Mouse (Mus musculus) spleen, postnatal 14 days (tissue): ENCODE measurements around the gene Il18rap.

Experiments used
- DNase-seq, 2 experiments: peaks; one replicate each; pipeline ENCODE4 v3.0.0; 2021 to 2022; ENCODE audit warnings: low spot score in 2 of 2

Gene Il18rap

DNA sequence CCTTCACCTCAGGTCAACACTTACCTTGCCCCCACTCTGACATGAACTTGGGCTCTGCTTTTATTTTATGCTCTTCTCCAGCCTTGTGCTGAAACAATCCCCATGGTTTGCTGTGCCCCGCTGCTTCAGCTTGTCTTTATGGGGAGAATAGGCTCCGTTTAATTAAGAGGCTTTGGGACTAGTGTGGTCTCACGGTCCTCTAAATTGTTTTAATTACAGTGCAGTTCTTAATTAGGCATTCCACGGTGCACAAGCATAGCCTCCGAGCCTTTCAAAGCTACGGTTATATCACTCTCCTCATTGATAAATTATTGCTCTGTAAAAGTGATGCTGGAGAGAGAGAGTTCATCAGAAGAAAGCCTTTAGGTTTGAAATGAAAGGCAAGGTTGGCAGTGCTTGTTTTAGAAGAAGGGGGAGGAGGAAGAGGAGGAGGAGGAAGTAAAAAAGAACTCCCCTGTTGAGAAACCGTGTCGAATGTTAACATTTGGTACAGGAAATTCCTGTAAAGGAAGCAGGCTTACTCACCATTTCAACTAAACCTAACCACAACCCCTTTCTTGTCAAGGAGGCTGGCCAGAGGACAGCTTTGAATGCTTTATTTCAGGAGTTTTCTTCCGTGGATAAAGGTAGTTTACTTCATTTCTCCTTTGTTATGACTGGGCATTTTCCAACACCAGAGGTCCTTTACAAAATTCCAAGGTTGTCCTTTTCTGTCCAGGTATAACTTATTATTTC lies at the start of gene Il18rap:
Gene Il18rap (plus strand): TSS at position 512 of the 735 bp plus-strand sequence.
- DNase-seq = no peak

DNA sequence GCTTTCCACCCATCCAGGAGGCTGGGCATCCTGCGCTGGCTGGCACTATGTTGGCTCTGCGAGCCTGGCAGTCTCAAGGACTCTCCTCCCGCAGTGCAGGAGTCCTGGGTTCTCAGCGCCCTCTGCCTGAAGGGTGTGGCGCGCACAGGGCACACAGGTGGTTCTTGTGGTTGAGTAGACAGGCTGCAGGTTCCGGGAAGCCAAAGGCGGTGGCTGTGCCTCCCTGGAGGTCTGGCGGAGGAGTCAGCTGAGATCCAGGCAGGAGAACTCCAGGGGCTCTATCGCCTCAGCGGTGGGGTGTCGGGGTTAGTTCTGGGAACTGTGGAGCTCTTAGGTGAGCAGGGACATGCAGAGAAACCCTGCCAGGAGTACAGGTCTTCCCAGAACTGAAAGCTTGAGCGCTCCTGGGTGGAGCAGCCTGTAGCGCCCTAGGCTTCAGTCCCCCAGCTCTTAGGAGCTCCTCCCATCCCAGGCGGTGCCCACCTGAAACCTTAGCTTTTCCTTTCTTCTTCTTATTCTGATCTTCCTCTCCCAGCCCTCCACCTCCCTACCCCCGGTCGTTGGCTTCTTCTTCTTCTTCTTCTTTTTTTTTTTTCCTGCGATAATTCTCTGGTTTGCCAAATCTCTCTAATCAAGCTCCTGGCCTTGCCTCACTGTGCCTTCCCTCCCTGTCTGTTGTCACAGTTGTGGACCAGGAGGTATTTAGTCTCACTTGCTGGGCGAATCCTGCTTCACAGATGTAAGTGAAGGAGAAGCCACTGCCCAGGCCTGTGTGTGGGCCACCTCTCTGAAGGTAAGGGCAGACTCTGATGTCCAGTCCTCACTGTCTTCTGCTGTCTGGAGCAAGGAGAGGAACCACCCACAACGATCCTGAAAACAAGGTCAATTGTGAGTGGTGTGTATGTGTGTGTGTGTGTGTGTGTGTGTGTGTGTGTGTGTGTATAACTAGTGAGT lies 49.4 kb upstream of the Il18rap start, which contains the start of gene Il18r1:
Gene Il18r1 (plus strand): TSS at position 76 of the 954 bp plus-strand sequence.
- DNase-seq = peak; percentile 20 to 21

DNA sequence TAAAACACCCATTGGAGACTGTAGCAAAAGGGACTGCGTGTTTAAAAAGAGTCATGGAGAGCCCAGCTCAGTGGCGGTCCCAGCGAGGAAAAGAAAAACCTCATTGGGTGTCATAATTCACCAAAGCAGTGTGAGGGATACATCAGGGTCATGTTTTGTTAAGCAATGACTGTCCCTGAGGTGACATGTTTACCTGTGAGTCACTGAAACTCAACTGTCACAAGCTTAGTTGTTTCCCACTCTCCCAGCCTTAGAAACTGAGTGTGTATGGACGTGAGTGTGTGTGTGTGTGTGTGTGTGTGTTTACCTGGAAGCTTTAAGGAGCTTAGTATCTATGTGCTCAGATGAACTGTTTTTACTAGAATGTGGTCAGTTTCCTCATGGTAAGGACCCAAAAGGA lies 47.9 kb upstream of the Il18rap start:
- no peak for DNase-seq

DNA sequence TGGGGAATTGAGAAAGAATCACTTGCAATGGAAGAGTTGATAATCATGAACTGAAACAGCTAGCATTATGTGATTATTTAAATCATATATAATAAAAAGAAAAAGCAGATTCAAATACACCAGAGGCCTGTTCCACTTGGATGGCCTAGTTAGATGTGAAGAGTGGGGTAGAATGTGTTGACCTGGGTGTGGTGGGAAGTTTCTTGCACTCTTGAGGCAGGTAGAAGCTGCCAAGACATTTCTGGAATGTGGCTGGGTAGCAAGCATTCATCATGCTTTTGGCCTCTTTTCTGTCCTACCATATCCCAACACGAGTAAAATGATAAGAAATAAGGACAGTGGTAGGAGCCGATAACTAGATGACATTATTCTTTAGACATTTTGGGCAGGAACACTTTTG lies 46.4 kb upstream of the Il18rap start:
- no peak for DNase-seq

DNA sequence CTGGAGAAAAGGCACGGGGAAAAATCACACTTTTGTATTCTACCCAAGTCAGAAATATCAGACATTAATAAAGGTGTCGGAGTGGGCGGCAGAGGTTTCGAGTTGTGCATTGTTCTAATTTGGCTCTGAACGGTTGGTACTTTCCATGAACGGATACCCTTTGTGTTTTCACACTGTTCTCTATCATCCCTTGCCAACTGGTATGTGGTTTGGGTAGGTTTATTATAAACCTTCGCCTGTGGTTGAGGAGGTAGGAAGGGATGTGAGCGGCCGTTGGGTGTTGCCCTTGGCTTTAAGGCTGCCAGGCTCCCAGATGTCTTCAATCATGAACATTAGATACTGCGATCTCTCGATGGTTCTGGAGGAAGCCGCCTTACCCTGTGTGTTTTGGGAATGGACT lies 45.3 kb upstream of the Il18rap start:
- no peak for DNase-seq

DNA sequence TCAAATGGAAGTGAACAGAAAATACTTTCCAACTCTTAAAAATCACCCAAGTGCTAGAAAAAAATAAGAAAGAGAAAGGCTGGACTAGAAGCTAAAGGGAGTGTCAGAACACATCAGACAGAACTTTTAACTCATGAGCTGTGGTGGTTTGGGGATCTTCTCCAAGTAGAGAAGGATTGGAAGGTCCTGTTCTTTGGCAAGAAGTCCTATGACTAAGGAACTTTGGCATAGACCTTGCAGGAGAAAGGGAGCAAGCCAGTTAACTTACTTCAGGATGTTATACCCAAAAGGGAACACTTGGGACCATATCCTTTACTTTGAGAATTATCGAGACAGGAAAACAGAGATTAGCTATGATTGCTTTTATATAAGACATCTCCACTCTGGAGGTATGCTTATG lies 42.8 kb upstream of the Il18rap start:
- no peak for DNase-seq

DNA sequence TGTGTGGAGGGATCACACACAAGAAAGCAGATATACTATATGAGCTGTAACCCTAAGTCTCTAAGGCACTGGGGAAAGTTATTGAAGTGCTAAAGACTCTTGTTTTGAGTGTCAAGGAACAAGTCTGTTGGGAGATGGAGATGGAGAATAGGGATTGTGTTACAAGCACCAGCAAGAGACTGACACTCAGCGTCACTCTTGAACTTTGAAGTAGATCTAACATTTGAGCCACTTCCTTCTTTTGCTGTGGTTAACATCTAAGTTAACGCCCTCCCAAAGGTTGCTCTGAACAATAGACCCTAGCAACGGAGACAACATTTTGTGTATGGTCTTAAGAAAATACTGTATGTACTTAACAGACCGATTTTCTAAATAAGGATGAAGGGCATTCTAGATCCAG lies 41.5 kb upstream of the Il18rap start:
- no peak for DNase-seq

DNA sequence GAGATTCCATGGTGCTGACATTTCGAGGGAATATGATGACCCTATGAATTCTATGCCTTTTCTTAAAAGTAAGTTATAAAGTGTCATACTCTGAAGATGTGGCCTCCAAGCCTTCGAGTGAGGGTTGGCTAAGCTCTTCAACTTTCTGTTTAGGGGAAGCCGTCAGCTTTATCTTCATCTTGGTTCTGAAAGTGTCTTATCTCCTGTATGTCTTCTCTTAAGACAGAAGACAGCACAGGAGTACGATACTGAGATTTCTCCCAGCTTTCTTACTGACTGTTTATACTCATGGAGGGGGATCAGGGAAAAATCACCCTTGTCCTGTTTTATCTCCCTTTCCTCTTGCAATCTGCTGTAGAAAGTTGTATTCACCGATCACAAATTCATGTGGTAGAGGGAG lies 40.8 kb upstream of the Il18rap start:
- DNase-seq = no peak

DNA sequence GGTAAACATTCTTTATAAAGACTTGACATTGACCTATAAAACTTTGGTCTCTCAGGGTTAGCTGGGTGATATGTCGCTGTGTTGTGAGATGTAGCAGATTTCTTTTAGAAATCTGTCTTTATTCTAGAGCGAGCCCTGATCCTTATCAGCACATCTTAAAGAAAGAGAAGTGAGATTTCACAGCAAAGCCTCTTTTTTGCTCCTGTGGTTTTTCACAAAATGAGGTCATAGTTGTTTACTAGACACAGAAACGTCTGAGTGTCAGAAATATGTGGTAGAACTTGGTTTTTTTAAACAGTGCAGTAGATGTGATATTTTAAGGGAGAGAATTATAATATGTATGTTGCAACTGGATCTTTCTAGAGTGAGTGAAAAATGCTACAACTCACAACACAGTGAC lies 39.5 kb upstream of the Il18rap start:
- DNase-seq = no peak

DNA sequence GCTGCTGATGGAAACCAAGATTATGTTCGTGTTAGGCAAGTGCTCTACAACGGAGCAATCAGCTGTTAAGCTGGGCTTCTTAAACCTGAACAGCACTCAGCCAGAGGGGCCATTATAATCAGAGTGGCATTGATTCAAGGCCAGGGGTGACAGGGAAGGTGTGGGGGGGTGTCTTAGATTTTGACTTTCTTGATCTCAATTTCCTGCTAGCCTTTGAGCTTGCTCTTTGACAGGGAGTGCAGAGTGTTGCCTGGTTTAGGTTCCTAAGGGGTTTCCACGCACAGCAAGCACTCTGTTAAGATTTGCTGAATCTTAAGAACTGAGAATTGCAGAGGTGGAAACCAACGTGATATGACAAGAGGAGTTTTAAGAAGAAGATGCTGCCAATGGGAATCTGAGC lies 38.4 kb upstream of the Il18rap start:
- no peak for DNase-seq

DNA sequence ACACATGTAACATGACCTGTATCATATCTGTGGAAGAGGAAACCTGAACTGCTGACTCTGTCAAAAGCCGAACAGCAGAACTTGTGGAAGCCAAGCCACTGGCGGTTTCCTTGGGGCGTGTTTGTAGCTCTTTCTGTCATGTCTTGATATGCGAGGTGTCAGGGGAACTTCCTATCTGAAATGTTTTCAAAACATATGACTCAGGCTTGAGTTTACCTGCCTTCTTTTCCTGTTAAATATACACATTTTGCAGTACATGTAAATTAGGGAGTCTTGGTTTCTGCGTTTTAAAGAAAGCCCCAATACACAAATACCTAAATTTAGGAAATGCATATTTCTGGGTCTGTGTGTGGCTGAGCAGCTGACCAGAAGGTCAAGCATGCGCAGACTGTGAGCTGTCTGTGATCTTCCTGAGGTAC lies 35.6 kb upstream of the Il18rap start:
- DNase-seq = no peak

DNA sequence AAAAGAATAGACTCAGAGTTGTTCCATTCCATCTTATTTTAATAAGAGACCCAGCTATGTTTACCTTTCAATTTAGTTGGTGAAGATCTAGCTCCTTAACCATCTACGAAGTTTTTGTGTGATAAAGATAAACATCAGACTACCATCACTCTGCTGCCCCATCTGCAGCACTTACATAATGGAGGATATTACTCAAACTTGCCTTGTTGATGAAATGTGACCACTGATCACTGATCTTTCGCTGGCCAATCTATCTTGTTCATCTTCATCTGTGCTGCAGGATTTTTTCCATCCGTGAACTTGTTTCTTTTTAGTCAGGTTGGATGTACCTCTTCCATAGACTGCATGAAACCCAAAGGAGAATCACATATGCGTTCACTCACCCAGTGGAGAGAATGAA lies 20.6 kb upstream of the Il18rap start:
- no peak for DNase-seq

DNA sequence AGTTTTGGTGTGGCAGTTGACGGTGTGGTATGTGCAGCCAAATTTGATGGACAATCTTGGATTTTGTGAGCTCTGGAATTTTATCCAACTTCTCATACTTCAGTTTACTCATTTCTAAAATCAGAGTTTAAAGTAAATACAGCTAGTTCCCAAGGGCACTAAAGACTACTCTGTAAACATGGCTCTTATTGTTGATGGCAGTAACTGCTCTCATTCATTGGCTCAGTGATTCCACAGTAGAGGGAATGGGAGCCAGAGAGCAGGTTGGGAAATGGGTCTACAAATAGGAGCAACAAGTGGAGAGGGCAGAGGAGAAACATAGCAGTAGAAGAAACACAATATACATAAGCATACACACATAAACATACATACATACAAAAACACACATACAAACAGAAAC lies 15.5 kb upstream of the Il18rap start:
- no peak for DNase-seq

DNA sequence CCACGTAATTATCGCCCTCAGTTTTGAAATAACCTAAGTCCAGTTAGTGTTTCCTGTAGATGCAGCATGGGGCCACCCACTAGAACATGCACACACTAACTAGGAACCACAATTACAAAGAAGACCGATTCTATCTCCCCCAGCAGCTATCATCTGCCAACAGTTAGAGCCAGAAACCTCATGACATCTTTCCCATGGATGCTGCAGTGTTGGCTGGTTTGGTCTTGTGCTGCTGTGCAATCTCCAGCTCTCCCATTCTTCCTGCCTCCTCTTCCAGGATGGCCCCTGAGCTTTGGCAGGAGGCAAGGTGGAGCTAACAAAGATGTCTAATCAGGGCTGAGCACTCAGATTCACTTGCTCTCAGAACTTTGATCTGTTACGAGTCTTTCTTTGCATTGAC lies 14.0 kb upstream of the Il18rap start:
- no peak for DNase-seq

DNA sequence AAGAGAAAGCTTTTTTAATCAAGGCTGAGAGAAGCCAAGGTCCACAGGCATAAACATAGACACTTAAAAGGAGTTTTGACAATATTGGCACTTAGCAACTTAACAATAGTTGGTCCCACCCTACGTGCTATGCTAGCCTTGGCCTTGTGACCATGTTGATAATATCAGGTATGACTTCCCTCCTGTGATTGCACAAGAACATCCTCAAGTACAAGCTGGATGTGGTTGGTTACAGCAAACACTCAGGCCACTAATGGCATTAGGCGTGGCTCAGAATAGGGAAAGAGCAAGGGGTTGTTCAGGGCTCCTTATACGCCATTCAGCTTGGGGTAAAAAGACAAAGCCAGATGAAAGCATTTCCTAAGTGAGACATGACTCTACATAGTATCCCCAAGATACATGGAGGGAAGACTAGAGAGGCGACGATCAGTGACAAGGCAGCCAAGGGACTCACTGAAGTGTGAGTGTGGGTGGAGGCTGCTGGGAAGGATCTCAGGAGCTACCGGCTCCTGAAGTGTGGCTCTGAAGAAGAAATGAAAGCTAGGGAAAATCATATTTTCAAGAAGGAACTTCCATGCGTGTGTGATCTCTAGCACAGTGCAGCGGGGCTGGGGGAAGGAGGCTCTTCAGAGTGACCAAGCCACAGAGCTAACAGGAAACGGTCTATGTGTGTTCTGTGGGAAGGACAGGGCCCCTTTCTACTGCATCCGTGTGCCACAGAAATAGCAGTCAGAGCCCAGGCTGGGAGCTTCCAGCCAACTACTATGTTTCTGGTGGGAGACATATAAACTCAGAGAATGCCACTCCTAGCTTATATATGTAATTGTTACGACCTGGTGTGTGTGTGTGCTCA lies 13.4 kb upstream of the Il18rap start:
- DNase-seq = no peak

DNA sequence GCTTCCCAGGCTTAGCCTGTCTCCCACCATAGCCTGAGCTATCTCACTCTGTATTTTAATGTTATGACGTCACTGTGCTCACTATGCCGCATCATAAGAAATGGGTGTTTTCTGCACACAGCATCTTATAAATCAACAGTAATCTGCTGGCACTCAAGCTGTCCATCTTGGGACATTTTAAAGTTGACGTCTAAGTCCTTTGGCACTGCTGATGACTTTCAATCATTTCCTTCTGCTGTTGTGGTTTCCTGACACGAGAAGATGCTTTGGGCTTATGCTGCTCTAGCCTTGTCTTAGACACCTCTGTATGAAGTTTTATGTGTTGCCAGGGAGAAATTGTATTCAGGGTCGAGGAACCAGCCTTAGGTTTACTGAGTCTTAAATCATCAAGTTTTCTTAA lies 10.6 kb upstream of the Il18rap start:
- no peak for DNase-seq

DNA sequence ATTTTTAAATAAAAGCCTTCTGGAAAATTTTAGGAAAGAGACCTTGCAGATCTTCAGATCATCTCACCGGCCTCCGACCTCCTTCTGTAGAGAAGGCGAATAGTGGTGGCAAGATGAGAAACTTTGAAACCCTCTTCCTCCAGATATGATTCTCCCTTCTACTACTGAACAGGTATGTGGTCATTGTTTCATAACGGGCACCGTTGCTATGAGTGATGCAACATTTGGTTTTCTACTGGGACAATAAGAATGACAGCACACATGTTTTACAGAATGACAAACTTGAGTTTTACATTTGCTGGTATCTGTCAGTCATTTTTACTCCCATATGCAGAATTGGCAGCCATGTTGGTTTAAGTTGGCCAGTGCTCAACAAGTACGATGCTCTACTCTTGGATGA lies 1.2 kb downstream of the Il18rap start:
- no peak for DNase-seq

DNA sequence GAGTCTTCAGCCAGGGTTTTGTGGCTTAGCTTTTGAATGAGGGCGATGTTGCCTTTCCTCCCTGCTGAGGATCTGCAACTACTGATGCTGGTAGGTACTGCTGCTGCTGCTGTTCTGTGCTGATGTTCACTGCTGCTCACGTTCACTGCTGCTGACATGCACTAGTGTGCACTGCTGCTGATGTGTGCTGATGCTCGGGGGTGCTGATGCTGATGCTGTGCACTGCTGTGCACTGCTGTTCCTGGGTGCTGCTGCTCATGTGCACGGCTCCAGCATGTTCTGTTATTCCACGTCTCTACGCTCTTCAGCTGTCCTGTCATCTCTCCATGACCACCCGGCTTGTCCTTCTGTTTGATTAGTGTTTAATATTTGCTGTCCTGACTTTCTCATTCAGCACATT lies 7.8 kb downstream of the Il18rap start:
- no peak for DNase-seq

DNA sequence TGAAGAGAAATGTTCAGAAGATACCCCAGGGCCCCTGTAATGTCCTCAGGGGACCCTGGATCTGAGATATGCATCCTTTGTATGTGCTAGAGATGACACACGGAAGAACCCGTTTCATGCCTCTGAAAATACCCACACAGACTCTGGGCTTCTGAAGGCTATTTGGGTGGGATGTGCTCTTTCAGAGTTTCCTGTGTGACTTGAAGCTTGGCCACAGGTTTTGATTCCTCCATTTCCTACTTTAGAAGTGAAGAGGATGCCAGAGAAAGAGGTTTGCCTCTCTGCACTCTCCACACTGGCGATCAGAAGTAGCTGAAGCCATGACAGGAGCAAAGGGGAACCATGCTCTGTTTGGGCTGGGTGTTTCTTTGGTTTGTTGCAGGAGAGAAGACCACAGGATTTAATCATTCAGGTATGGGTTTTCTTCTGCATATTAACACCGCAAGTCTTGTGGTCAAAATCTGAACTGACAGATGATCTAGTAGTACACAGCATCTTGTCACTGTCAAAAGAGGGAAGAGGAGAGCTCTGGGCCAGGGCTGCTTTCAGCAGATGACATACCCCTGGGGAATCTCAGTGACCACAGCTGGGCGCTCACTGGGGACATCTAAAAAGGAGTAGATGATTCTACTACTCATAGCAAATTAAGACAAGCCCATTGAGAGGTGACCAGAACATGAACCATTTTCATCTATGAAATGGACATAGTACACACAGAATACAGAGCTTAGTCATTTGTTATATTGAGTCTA lies 9.0 kb downstream of the Il18rap start:
- DNase-seq = no peak

DNA sequence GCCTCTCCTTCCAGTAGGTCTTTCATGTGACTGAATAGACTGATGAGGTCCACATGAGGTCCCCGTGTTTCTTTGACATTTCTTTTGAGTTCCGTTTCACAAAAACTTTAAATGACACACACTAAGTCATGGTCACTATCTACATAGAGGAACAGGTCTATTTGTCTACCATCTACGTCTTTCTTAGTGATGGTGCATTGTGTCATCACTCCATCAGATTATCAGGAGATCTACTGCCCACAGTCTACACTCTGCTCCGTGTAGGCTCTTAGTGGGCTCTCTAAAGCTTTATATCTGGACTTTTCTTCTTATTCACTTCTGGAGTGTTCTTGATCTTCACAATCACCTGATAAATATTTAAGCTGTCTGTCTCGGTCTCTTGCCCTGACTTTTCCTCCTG lies 14.1 kb downstream of the Il18rap start:
- DNase-seq = no peak

DNA sequence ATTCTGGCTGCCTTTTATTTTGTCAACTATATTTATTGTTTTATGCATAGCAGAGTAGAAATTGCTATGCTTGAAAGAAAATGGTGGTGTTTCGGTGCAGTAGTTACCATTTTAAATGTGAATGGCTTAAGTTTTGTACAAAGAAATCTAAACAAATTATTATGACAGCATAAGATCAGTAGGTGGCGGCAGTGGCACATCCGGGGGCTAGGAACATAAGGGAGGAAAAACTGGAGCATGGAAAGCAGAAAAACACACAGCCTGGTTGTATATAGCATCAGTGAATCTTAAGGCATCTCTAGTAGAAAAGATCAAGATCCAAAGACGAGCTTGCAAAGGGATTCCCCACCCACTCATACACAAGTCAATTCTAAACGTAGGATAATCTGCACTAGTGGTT lies 22.4 kb downstream of the Il18rap start:
- DNase-seq = no peak
